Mouse (Mus musculus) testis, adult 2 months (tissue): ENCODE measurements around the gene Hoxc10.

Experiments
- CTCF ChIP-seq: fragments of 200-500 bp; IDR thresholded peaks from 2 replicates; pipeline ENCODE4 v1.5.1; 2012; ENCODE audit warnings: low read depth, mild to moderate bottlenecking, inconsistent platforms, low read length, moderate library complexity; ENCODE audit not compliant: control insufficient read depth, insufficient read depth, insufficient replicate concordance
- POLR2A ChIP-seq: fragments of 200-500 bp; IDR thresholded peaks from 2 replicates; pipeline ENCODE4 v1.6.1; 2012; ENCODE audit warnings: low read depth, mild to moderate bottlenecking, inconsistent platforms, low read length, moderate library complexity; ENCODE audit not compliant: control insufficient read depth

GRCm38 (mm10) chr15:102991782-102992181, 25.2 kb downstream of the Hoxc10 start:
- TF ChIP-seq POLR2A (no peak), CTCF (no peak)
